Mouse (Mus musculus): ENCODE measurements at regions not wholly inside any gene's neighbourhood (a gene's known extent, or its start where the extent isn't known, plus 50 kb on each side); places are given as distances from the start of the nearest gene placed in this dataset.

GRCm38 (mm10) chr3:125338178-125338692, 65.6 kb upstream of the Ndst4 start:
- H3K4me1 ChIP-seq (ENCODE audit: control insufficient read depth in 1 of 2, insufficient read depth in 2 of 2, low read length in 2 of 2), result no peaks in the 10 kb centered on the region; a peak in 1 of 4 replicates
- no peaks in the 10 kb centered on the region for H3K79me2 ChIP-seq (ENCODE audit: control insufficient read depth, insufficient read depth, low read length, poor library complexity)
- no peak overlapping the region for H3K4me3 ChIP-seq (ENCODE audit: control insufficient read depth in 1 of 2, insufficient read depth in 1 of 2, low read depth in 2 of 2, low read length in 2 of 2)
- DNase-seq (ENCODE audit: low read depth, low spot score), result no peak
- no peaks in the 10 kb centered on the region for H3K36me3 ChIP-seq (ENCODE audit: control insufficient read depth in 1 of 2, insufficient read depth in 2 of 2, low read length in 2 of 2)
- no peaks in the 10 kb centered on the region for H3K27me3 ChIP-seq (ENCODE audit: control insufficient read depth in 1 of 2, insufficient read depth in 2 of 2, low read length in 2 of 2)
- TF ChIP-seq POLR2AphosphoS2 (IDR thresholded peaks at IDR 0.05; ENCODE audit: low read length) (no peak), NRF1 (IDR thresholded peaks at IDR 0.05; ENCODE audit: insufficient read depth, low read depth, low read length, poor library complexity, severe bottlenecking) (no peak), GATA1 (IDR thresholded peaks at IDR 0.05; ENCODE audit: low read depth, low read length) (no peak)
- H3K9ac ChIP-seq (ENCODE audit: control insufficient read depth, low read depth, low read length, poor library complexity, severe bottlenecking), result no peak overlapping the region
- H3K27ac ChIP-seq (ENCODE audit: control insufficient read depth, low read depth, low read length), result no peak overlapping the region
- H3K9me3 ChIP-seq (replicated peaks; ENCODE audit: insufficient read depth, low read length), result no peaks in the 10 kb centered on the region
